Mouse (Mus musculus) cerebellum, adult 2 months (tissue): ENCODE measurements around the gene Plxnc1.

ENCODE experiments used
- CTCF ChIP-seq: fragments of 200-500 bp; IDR thresholded peaks from 2 replicates; pipeline ENCODE4 v1.5.1; 2011; ENCODE audit warnings: low read depth, mild to moderate bottlenecking, control low read depth, low read length, moderate library complexity, borderline replicate concordance; ENCODE audit not compliant: insufficient read depth
- POLR2A ChIP-seq: fragments of 200-500 bp; IDR thresholded peaks from 2 replicates; pipeline ENCODE4 v1.6.1; 2011; ENCODE audit warnings: low read length, control low read depth, borderline replicate concordance; ENCODE audit not compliant: insufficient read depth

DNA sequence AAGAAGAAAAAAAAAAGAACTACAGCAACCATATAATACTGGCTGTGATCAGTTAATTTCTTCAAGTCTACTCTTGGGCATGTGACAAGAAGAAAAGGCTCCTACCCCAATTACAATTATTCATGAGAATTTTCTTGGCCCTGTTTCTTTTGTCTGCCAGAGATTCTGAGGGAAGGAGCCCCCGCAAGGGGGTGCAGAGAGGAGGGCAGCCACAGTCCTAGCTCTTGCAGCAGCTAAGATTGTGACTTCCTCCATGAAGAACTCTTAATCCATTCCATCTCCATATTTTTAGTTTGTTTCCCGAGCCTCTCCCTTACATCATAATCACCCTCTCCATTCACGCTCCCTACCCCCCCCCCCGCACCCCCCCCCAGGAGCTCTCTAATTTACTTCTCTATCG is 39.4 kb downstream of the Plxnc1 start:
- no peak for TF ChIP-seq CTCF
- TF ChIP-seq POLR2A, result no peak
